Mouse (Mus musculus): ENCODE results near the gene Gsdmc4. TPM values are rescaled to one million over a fixed set of nuclear protein-coding genes. Genes with fewer than 3 reads are reported as not detected.

The Gsdmc4 gene
- total RNA-seq, 2 experiments from 2014 or later = not detected

Other genes with a start within 250 kb of the Gsdmc4 start
- gene Gsdmc2, start 67.1 kb downstream of the Gsdmc4 start, total RNA-seq (2015; ENCODE audit: low replicate concordance) = not detected in 2 replicates
- gene Gsdmc2, start 67.1 kb downstream of the Gsdmc4 start, total RNA-seq (2017; ENCODE audit: low replicate concordance) = not detected in 2 replicates
- gene Gsdmc3, start 33.7 kb downstream of the Gsdmc4 start, total RNA-seq (2015; ENCODE audit: low replicate concordance) = not detected in 2 replicates
- gene Gsdmc3, start 33.7 kb downstream of the Gsdmc4 start, total RNA-seq (2017; ENCODE audit: low replicate concordance) = not detected in 2 replicates
- 83.8 and 95.5 TPM in 2 replicates for gene Fam49b, start 148.2 kb upstream of the Gsdmc4 start, total RNA-seq (2015; ENCODE audit: low replicate concordance)
- gene Fam49b, start 148.2 kb upstream of the Gsdmc4 start, total RNA-seq (2017; ENCODE audit: low replicate concordance) = 38.5 and 47.1 TPM in 2 replicates